In the genomic region with DNA sequence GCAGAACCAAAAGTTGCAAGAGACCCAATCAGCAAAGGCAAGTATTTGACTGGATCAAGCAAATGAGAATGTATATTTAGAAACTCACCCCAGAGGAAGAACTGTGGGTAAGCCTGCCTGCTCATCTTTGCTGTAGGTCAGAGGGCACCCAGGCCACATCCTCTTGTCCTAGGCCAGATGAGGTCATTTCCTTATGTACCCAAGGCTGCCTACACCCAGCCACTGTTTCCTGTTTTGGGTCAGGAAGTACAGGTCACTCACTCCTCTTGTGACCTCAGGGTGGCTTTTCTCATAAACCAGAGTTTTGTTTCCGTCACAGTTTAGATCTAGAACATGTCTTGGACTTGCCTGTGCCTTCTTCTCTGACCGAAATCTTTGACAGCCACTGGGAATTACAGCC, we compare ENCODE assay signal across 9 mouse cellular contexts. TPM values are rescaled to one million over a fixed set of nuclear protein-coding genes. Genes with fewer than 3 reads are reported as not detected.
A peak's percentile ranks its signal among the peaks of the same experiment; 100 is the strongest.
DNase-seq lines count a peak whose midpoint lies in the region; ATAC-seq and TF ChIP-seq lines count a peak whose summit lies in the region.
"Had no signal": no experiment of that assay in that cellular context is flagged by ENCODE, and none has a peak within 500 bp of the region (broad histone marks: within the 10 kb centered on the region; RNA-seq: fewer than 3 reads in every experiment).

No protein-coding gene starts in this region.

- no peak overlapping the region for H3K9ac ChIP-seq in liver, postnatal 0 days (replicated peaks)
- H3K9ac ChIP-seq in midbrain, embryonic 13.5 days (replicated peaks) = no peak overlapping the region
- H3K9ac ChIP-seq: hindbrain, embryonic 15.5 days had no signal

- no peak for DNase-seq in left cerebral cortex, adult 2 months (ENCODE audit: extremely low spot score in 1 of 2, low spot score in 2 of 2)
- DNase-seq in left cerebral cortex, postnatal 25 days (ENCODE audit: low spot score in 2 of 2) = no peak
- DNase-seq in liver, postnatal 0 days = peak; percentile 43
- peak; percentile 84 for DNase-seq in splenic B cell, adult 2 months (ENCODE audit: low read depth, low spot score)
- no peak for DNase-seq in cerebellum, adult 9-10 months

- no peak overlapping the region for H3K4me2 ChIP-seq in liver, postnatal 0 days (ENCODE audit: low read depth, low read length)
- H3K4me2 ChIP-seq in midbrain, embryonic 13.5 days (replicated peaks) = no peak overlapping the region
- H3K4me2 ChIP-seq: hindbrain, embryonic 15.5 days had no signal

- no peak overlapping the region for H3K4me3 ChIP-seq in left cerebral cortex, adult 2 months
- no peak overlapping the region for H3K4me3 ChIP-seq in liver, postnatal 0 days (ENCODE audit: low read depth, low read length)
- no peak overlapping the region for H3K4me3 ChIP-seq in midbrain, embryonic 13.5 days (replicated peaks)
- H3K4me3 ChIP-seq: hindbrain, embryonic 15.5 days had no signal

- intact Hi-C loops in left cerebral cortex, adult 2 months (cut with DNase I) = no loop called here
- intact Hi-C loops in left cerebral cortex, postnatal 25 days (cut with DNase I) = no loop called here

- peak overlapping the region; percentile 6; the same call in 1 of the 2 replicates for H3K27ac ChIP-seq in left cerebral cortex, adult 2 months
- peak overlapping the region; percentile 29; the same call in 1 of the 2 replicates for H3K27ac ChIP-seq in liver, postnatal 0 days (ENCODE audit: low read depth)
- no peak overlapping the region for H3K27ac ChIP-seq in midbrain, embryonic 13.5 days
- H3K27ac ChIP-seq: hindbrain, embryonic 15.5 days had no signal

- no peaks in the 10 kb centered on the region for H3K36me3 ChIP-seq in liver, postnatal 0 days (replicated peaks; ENCODE audit: insufficient read depth, low read length)
- H3K36me3 ChIP-seq in splenic B cell, adult 2 months (ENCODE audit: control insufficient read depth, insufficient read depth, low read length, poor library complexity, severe bottlenecking) = no peaks in the 10 kb centered on the region
- H3K36me3 ChIP-seq in midbrain, embryonic 13.5 days = no peaks in the 10 kb centered on the region
- H3K36me3 ChIP-seq: hindbrain, embryonic 15.5 days had no signal

- no peaks in the 10 kb centered on the region for H3K27me3 ChIP-seq in liver, postnatal 0 days (ENCODE audit: insufficient read depth, low read length)
- no peaks in the 10 kb centered on the region for H3K27me3 ChIP-seq in splenic B cell, adult 2 months (ENCODE audit: control insufficient read depth, insufficient read depth, low read length, poor library complexity, severe bottlenecking)
- no peaks in the 10 kb centered on the region for H3K27me3 ChIP-seq in midbrain, embryonic 13.5 days
- H3K27me3 ChIP-seq: hindbrain, embryonic 15.5 days; megakaryocyte, embryonic 14.5 days had no signal

- no peaks in the 10 kb centered on the region for H3K9me3 ChIP-seq in liver, postnatal 0 days (ENCODE audit: low read length)
- no peaks in the 10 kb centered on the region for H3K9me3 ChIP-seq in midbrain, embryonic 13.5 days
- H3K9me3 ChIP-seq: hindbrain, embryonic 15.5 days; megakaryocyte, embryonic 14.5 days had no signal

- ATAC-seq in granulocyte monocyte progenitor cell, adult 5-6 weeks (replicated peaks; ENCODE audit: poor library complexity, severe bottlenecking) = peak; percentile 99
- peak; percentile 92 for ATAC-seq in liver, postnatal 0 days
- no peak for ATAC-seq in midbrain, embryonic 13.5 days

- no peak for TF ChIP-seq CTCF in left cerebral cortex, adult 2 months (IDR thresholded peaks at IDR 0.05)
- TF ChIP-seq CTCF in liver, postnatal 0 days (IDR thresholded peaks at IDR 0.05; ENCODE audit: low read depth) = no peak

- WGBS in liver, postnatal 0 days (ENCODE audit: insufficient replicate concordance) = 57% methylated on average over 2 of the region's 2 CpGs
- 92% methylated on average over 2 of the region's 2 CpGs for WGBS in midbrain, embryonic 13.5 days

- H3K4me1 ChIP-seq in liver, postnatal 0 days (ENCODE audit: insufficient read depth) = peaks cover 12% of the 10 kb centered on the region
- no peaks in the 10 kb centered on the region for H3K4me1 ChIP-seq in midbrain, embryonic 13.5 days (replicated peaks)
- H3K4me1 ChIP-seq: hindbrain, embryonic 15.5 days had no signal

- peak; percentile 78 for TF ChIP-seq EP300 in liver, postnatal 0 days (IDR thresholded peaks at IDR 0.05; ENCODE audit: low read depth)

RNA-seq across cellular contexts. Expression of gene Cd34, which starts 56.6 kb away (rescaled TPM):
- 10 to 100 TPM; 57.8 to 66.1 TPM for total RNA-seq in left cerebral cortex, adult 2 months (2021)
- total RNA-seq in left cerebral cortex, postnatal 25 days (2021) = 10 to 100 TPM; 52.1 to 57.5 TPM
- total RNA-seq in granulocyte monocyte progenitor cell, adult 5-6 weeks (2014; fragmentation: Nextera tagmentation) = 225 and 231 TPM in 2 replicates
- 260 and 264 TPM in 2 replicates for total RNA-seq in granulocyte monocyte progenitor cell, adult 5-6 weeks (2017)
- polyA plus RNA-seq in liver, postnatal 0 days (2015; fragmentation: Nextera tagmentation; extraction: Ambion mirVana) = 6.4 and 6.5 TPM in 2 replicates
- 30.2 and 34.0 TPM in 2 replicates for polyA plus RNA-seq in midbrain, embryonic 13.5 days (2015; fragmentation: Nextera tagmentation; extraction: Ambion mirVana)

Comparison
In these comparisons a context has a peak if more than half of its experiments do, and no peak if none do; other contexts are left out.
1. DNase-seq: peak in liver, postnatal 0 days (single experiment) and splenic B cell, adult 2 months (single experiment); none in left cerebral cortex, adult 2 months (0 of 2), left cerebral cortex, postnatal 25 days (0 of 2) and cerebellum, adult 9-10 months (single experiment).